Mouse (Mus musculus) liver, adult 2 months (tissue): Measurements from ENCODE around the gene Maff. TPM values are rescaled to one million over a fixed set of nuclear protein-coding genes. Genes with fewer than 3 reads are reported as not detected.

Experiments
- DNase-seq: peaks from one replicate; pipeline ENCODE4 v3.0.0-alpha.2; 2011; ENCODE audit warnings: low read depth, low spot score; ENCODE audit errors: extremely low read depth
- H3K27ac ChIP-seq: fragments of 200-500 bp; replicated peaks from 2 replicates; pipeline ENCODE4 v1.5.1; 2012; ENCODE audit warnings: low read depth, mild to moderate bottlenecking, control low read depth, inconsistent platforms, low read length; ENCODE audit not compliant: insufficient read depth
- H3K27me3 ChIP-seq: fragments of 200-500 bp; 2 replicates; pipeline ENCODE4 v1.6.1; 2012; ENCODE audit warnings: mild to moderate bottlenecking, moderate library complexity, low read length, inconsistent platforms; ENCODE audit not compliant: control insufficient read depth, insufficient read depth
- H3K36me3 ChIP-seq: fragments of 200-500 bp; 2 replicates; pipeline ENCODE4 v1.6.1; 2012; ENCODE audit warnings: low read length, inconsistent platforms; ENCODE audit not compliant: control insufficient read depth, insufficient read depth
- H3K4me1 ChIP-seq: fragments of 200-500 bp; 2 replicates; pipeline ENCODE4 v1.6.1; 2011; ENCODE audit warnings: low read length; ENCODE audit not compliant: control insufficient read depth, insufficient read depth
- H3K4me3 ChIP-seq: fragments of 200-500 bp; 2 replicates; pipeline ENCODE4 v1.5.1; 2011; ENCODE audit warnings: low read depth, mild to moderate bottlenecking, control low read depth, low read length, moderate library complexity; ENCODE audit not compliant: insufficient read depth
- H3K79me2 ChIP-seq: fragments of 200-500 bp; 2 replicates; pipeline ENCODE4 v1.6.1; 2012; ENCODE audit warnings: inconsistent platforms, mild to moderate bottlenecking, low read length, moderate library complexity; ENCODE audit not compliant: control insufficient read depth, insufficient read depth
- H3K9ac ChIP-seq: fragments of 200-500 bp; 2 replicates; pipeline ENCODE4 v1.6.1; 2012; ENCODE audit warnings: low read depth, mild to moderate bottlenecking, control low read depth, inconsistent platforms, low read length
- CTCF ChIP-seq: fragments of 200-500 bp; IDR thresholded peaks from 2 replicates; pipeline ENCODE4 v1.5.1; 2011; ENCODE audit warnings: low read depth, low read length, control low read depth
- POLR2A ChIP-seq: fragments of 200-500 bp; IDR thresholded peaks from 2 replicates; pipeline ENCODE4 v1.6.1; 2011; ENCODE audit warnings: low read length, control low read depth; ENCODE audit not compliant: insufficient read depth; ENCODE audit errors: extremely low read depth
- WGBS: fragments of 180-500 bp; shearing (Covaris S2); methylation state at CpG from one replicate; pipeline ENCODE4 v1.1.7; 2018; 5-methylcytosine and 5-hydroxymethylcytosine counted together
- polyA plus RNA-seq: library from polyadenylated mRNA; depleted of rRNA; stranded (reverse); fragments of >200 nt; gene quantifications from 2 replicates; pipeline ENCODE4 v1.2.3, GENCODE M21; 2012
- total RNA-seq: library from RNA; depleted of rRNA; stranded (reverse); fragments of >200 nt; gene quantifications from 2 replicates; pipeline ENCODE4 v1.2.3, GENCODE M21; 2014

Maff gene
- total and polyA plus RNA-seq, 2 experiments, result 0.89 to 8.5 TPM

- TF ChIP-seq POLR2A, result no peak
- peak; percentile 68 for TF ChIP-seq CTCF
- DNase-seq, result peak; percentile 75
- Histone ChIP-seq H3K9ac (peak overlapping the region; percentile 88), H3K79me2 (peaks cover 11% of the 10 kb centered on the region), H3K27ac (peak overlapping the region; percentile 77), H3K4me3 (peak overlapping the region; percentile 68), H3K27me3 (no peaks in the 10 kb centered on the region), H3K36me3 (no peaks in the 10 kb centered on the region), H3K4me1 (peaks cover 21% of the 10 kb centered on the region)
- WGBS, result under 1% methylated on average over 35 of the region's 46 CpGs
These were observed 1.6 kb downstream of the Maff start for GRCm38 (mm10) chr15:79347845-79348506.

- peaks cover 21% of the 10 kb centered on the region for H3K4me1 ChIP-seq
- no peak for DNase-seq
- H3K9ac ChIP-seq, result peak overlapping the region; percentile 88
- no peaks in the 10 kb centered on the region for H3K27me3 ChIP-seq
- 36% methylated on average over 8 of the region's 8 CpGs for WGBS
- peak overlapping the region; percentile 77 for H3K27ac ChIP-seq
- peak overlapping the region; percentile 68 for H3K4me3 ChIP-seq
- no peaks in the 10 kb centered on the region for H3K36me3 ChIP-seq
- TF ChIP-seq CTCF, result no peak
- no peak for TF ChIP-seq POLR2A
- H3K79me2 ChIP-seq, result peaks cover 11% of the 10 kb centered on the region
These were observed 2.2 kb downstream of the Maff start for GRCm38 (mm10) chr15:79348651-79349050.

- Histone ChIP-seq H3K9ac (no peak overlapping the region), H3K79me2 (peaks cover 11% of the 10 kb centered on the region), H3K4me1 (peaks cover 17% of the 10 kb centered on the region), H3K4me3 (no peak overlapping the region), H3K27ac (peak overlapping the region; percentile 9; the same call in 1 of the 2 replicates), H3K36me3 (no peaks in the 10 kb centered on the region), H3K27me3 (no peaks in the 10 kb centered on the region)
- TF ChIP-seq POLR2A (no peak), CTCF (no peak)
- 77% methylated on average over 4 of the region's 4 CpGs for WGBS
- no peak for DNase-seq
These were observed 4.4 kb downstream of the Maff start for GRCm38 (mm10) chr15:79350866-79351265.

- Histone ChIP-seq H3K4me1 (peaks cover 15% of the 10 kb centered on the region), H3K4me3 (no peak overlapping the region), H3K9ac (no peak overlapping the region), H3K27ac (no peak overlapping the region), H3K79me2 (peaks cover 11% of the 10 kb centered on the region), H3K36me3 (no peaks in the 10 kb centered on the region), H3K27me3 (no peaks in the 10 kb centered on the region)
- 51% methylated on average over 15 of the region's 15 CpGs for WGBS
- DNase-seq, result no peak
- no peak for TF ChIP-seq CTCF
- no peak for TF ChIP-seq POLR2A
These were observed 4.9 kb downstream of the Maff start for GRCm38 (mm10) chr15:79351331-79351767.

GRCm38 (mm10) chr15:79352479-79352878 is 6.1 kb downstream of the Maff start:
- no peak for TF ChIP-seq POLR2A
- TF ChIP-seq CTCF, result no peak
- no peak overlapping the region for H3K27ac ChIP-seq
- no peak overlapping the region for H3K9ac ChIP-seq
- H3K27me3 ChIP-seq, result no peaks in the 10 kb centered on the region
- no peaks in the 10 kb centered on the region for H3K36me3 ChIP-seq
- WGBS, result 91% methylated on average over 6 of the region's 6 CpGs
- H3K4me3 ChIP-seq, result no peak overlapping the region
- DNase-seq, result no peak
- H3K79me2 ChIP-seq, result peaks cover 11% of the 10 kb centered on the region
- H3K4me1 ChIP-seq, result peaks cover 14% of the 10 kb centered on the region

GRCm38 (mm10) chr15:79353690-79354305 is 7.4 kb downstream of the Maff start:
- Histone ChIP-seq H3K79me2 (peaks cover 11% of the 10 kb centered on the region), H3K9ac (no peak overlapping the region), H3K36me3 (no peaks in the 10 kb centered on the region), H3K27ac (no peak overlapping the region), H3K4me1 (peaks cover 14% of the 10 kb centered on the region), H3K4me3 (no peak overlapping the region), H3K27me3 (no peaks in the 10 kb centered on the region)
- DNase-seq, result no peak
- 89% methylated on average over 5 of the region's 5 CpGs for WGBS
- TF ChIP-seq CTCF (no peak), POLR2A (no peak)
